Mouse (Mus musculus) heart, postnatal 25 days (tissue): ENCODE results near the gene Gm13694. TPM values are rescaled to one million over a fixed set of nuclear protein-coding genes. Genes with fewer than 3 reads are reported as not detected.
"Not testable (repeated sequence)": the region's sequence is repeated elsewhere in the genome, so short reads cannot be mapped to it uniquely, and the experiment has no call there.

Experiments used
- DNase-seq: peaks from one replicate; pipeline ENCODE4 v3.0.0; 2022; ENCODE audit warnings: low spot score
- intact Hi-C: fragments of 180-260 bp; cut with DNase I; formaldehyde crosslinking; loops from one replicate; pipeline ENCODE4 v1.15.1; 2025
- total RNA-seq, 2 experiments: library from RNA; stranded (reverse); gene quantifications; 2 replicates each; pipeline ENCODE4 v1.2.3; 2021

Gm13694 gene
- under 1 TPM; 0.67 to 0.68 TPM for total RNA-seq

GRCm38 (mm10) chr2:83978633-83979032 is at the start of gene Gm13694:
TSS of gene Gm13694 (plus strand) at chr2:83978933.
- not testable (repeated sequence) for DNase-seq

GRCm38 (mm10) chr2:83929478-83930088 is 49.1 kb upstream of the Gm13694 start:
- intact Hi-C loops = no loop called here
- no peak for DNase-seq

More at GRCm38 (mm10) chr2:83978633-83979032, at the start of gene Gm13694:
- intact Hi-C loops = not testable (repeated sequence)

- DNase-seq = no peak
- intact Hi-C loops = no loop called here
Measured at GRCm38 (mm10) chr2:83940931-83941361, 37.8 kb upstream of the Gm13694 start, which contains the start of gene Zswim2. TSS of gene Zswim2 (minus strand) at chr2:83941228.

GRCm38 (mm10) chr2:83941378-83941777 is 37.4 kb upstream of the Gm13694 start:
- intact Hi-C loops = no loop called here
- DNase-seq = no peak

- DNase-seq = no peak
- intact Hi-C loops = no loop called here
Measured at GRCm38 (mm10) chr2:83941792-83942191, 36.9 kb upstream of the Gm13694 start.

DNA sequence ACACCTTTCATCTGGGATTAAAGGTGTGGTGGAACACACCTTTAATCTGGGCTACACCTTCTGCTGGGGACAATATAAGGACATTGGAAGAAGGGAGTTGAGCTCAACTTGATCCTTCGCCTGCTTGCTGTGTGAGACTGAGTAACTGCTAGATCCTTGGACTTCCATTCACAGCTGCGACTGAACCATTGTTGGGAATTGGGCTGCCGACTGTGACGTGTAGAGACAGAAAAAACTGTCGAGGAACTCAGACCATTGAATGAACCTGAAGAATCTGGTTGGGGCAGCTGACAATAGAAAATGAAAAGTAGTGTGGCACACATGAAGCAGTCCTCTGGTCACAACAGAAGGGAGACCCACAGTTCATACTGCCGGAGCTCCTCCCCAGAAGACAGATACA is 23.3 kb upstream of the Gm13694 start, which contains the start of gene Gm13698:
TSS of gene Gm13698 (plus strand) at position 301 of the 400 bp plus-strand sequence.
- intact Hi-C loops = not testable (repeated sequence)

DNA sequence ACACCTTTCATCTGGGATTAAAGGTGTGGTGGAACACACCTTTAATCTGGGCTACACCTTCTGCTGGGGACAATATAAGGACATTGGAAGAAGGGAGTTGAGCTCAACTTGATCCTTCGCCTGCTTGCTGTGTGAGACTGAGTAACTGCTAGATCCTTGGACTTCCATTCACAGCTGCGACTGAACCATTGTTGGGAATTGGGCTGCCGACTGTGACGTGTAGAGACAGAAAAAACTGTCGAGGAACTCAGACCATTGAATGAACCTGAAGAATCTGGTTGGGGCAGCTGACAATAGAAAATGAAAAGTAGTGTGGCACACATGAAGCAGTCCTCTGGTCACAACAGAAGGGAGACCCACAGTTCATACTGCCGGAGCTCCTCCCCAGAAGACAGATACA is 17.5 kb upstream of the Gm13694 start, which contains the start of gene Gm13693:
TSS of gene Gm13693 (plus strand) at position 301 of the 400 bp plus-strand sequence.
- intact Hi-C loops, DNase-seq: not testable (repeated sequence)

More for the DNA sequence above, 23.3 kb upstream of the Gm13694 start, which contains the start of gene Gm13698:
- DNase-seq = not testable (repeated sequence)

GRCm38 (mm10) chr2:83967013-83967412 is 11.7 kb upstream of the Gm13694 start, which contains the start of gene Gm13695:
TSS of gene Gm13695 (plus strand) at chr2:83967313.
- intact Hi-C loops, DNase-seq: not testable (repeated sequence)

- intact Hi-C loops, DNase-seq: not testable (repeated sequence)
Measured at GRCm38 (mm10) chr2:83972823-83973222, 5.9 kb upstream of the Gm13694 start, which contains the start of gene Gm13696. TSS of gene Gm13696 (plus strand) at chr2:83973123.

DNA sequence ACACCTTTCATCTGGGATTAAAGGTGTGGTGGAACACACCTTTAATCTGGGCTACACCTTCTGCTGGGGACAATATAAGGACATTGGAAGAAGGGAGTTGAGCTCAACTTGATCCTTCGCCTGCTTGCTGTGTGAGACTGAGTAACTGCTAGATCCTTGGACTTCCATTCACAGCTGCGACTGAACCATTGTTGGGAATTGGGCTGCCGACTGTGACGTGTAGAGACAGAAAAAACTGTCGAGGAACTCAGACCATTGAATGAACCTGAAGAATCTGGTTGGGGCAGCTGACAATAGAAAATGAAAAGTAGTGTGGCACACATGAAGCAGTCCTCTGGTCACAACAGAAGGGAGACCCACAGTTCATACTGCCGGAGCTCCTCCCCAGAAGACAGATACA is 5.7 kb downstream of the Gm13694 start, which contains the start of gene Gm13697:
TSS of gene Gm13697 (plus strand) at position 301 of the 400 bp plus-strand sequence.
- intact Hi-C loops = not testable (repeated sequence)

GRCm38 (mm10) chr2:83990253-83990652 is 11.5 kb downstream of the Gm13694 start, which contains the start of gene Gm13691:
TSS of gene Gm13691 (plus strand) at chr2:83990553.
- DNase-seq, intact Hi-C loops: not testable (repeated sequence)

More for the DNA sequence above, 5.7 kb downstream of the Gm13694 start, which contains the start of gene Gm13697:
- DNase-seq = not testable (repeated sequence)

DNA sequence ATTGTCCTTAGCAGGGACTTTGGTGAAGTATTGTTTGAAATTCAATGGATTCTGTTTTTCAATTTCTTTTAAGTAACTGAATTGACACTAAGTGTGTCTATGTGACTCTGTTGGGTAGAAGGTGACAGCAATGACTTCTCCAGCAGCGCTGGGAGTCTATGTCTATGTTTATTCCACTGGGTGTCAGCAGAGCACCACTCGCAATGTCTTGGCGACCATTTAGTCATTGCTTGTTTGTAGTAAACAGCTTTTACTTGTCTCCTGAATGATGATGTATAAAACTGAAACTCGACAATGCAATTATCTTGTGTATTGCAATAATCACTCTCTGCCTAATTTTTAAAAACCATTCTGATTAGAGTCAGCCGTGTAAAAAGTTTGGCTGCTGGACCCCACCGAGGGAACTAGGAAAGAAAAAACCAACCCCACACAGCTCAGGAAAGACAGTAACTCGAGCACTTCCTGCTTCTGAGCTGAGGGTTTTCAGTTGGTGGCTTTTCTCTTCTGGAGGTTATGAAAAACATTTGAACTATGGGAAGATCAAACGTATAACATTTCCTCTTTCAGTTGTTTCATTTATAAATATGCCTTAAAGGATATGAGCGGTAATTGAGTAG is 15.0 kb downstream of the Gm13694 start:
- not testable (repeated sequence) for DNase-seq

GRCm38 (mm10) chr2:83994526-83994925 is 15.8 kb downstream of the Gm13694 start:
- DNase-seq, intact Hi-C loops: not testable (repeated sequence)

More for the DNA sequence above, 15.0 kb downstream of the Gm13694 start:
- intact Hi-C loops = not testable (repeated sequence)

- intact Hi-C loops = no loop called here
- DNase-seq = no peak
Measured at GRCm38 (mm10) chr2:84008913-84009312, 30.2 kb downstream of the Gm13694 start.

DNA sequence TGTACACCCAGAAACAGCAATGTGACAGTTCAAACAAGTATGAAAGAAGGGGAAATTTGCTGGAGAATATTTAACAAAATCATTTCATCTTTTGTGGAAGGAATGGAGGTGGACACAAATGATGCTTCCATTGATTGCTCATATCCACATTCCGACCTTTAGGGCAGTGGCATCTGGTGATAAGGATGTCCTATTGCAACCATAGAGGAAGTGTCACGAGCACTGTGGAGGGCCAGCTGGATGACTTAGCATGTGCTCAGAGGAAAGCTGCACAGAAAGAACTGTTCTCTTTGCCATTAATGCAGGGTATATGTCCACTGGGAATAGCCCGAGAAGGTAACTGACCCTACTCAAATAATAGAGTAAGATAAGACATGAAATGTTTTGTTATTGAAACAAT is 31.1 kb downstream of the Gm13694 start:
- intact Hi-C loops = no loop called here
- no peak for DNase-seq

- intact Hi-C loops = no loop called here
- DNase-seq = no peak
Measured at GRCm38 (mm10) chr2:84014572-84014971, 35.8 kb downstream of the Gm13694 start.

DNA sequence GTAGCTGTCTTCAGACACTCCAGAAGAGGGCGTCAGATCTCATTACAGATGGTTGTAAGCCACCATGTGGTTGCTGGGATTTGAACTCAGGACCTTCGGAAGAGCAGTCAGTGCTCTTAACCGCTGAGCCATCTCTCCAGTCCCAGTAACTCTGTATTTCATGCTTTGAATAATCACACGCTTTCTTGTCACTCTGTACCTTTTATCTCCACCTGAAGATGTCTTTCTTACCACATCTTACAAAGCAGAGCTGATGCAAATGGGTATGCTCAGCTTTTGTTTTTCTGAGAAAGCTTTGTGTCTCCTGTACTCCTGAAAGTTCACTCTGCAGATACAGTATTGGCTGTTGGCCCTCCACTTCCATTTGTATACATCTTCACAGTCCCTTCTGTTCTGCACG is 37.6 kb downstream of the Gm13694 start:
- DNase-seq, intact Hi-C loops: not testable (repeated sequence)

DNA sequence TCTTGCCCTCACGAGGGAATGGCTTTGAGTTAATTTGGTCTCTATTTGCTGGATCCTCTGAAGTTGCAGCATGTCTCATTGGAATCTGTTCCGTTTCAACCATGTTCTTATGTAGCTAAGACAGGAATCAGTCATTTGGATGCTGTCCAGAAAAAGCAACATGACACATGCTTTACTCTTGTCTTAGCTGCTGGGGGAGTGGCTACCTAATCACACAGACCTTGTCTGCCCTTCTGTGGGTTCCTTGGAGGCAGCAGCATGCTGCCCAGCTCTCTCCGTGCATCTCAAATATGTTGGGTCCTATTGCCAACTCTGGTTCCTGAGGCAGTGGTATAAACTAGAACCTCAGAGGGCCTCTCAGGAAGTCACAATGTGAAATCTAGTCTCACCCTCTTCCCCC is 39.6 kb downstream of the Gm13694 start:
- intact Hi-C loops = no loop called here
- DNase-seq = no peak

DNA sequence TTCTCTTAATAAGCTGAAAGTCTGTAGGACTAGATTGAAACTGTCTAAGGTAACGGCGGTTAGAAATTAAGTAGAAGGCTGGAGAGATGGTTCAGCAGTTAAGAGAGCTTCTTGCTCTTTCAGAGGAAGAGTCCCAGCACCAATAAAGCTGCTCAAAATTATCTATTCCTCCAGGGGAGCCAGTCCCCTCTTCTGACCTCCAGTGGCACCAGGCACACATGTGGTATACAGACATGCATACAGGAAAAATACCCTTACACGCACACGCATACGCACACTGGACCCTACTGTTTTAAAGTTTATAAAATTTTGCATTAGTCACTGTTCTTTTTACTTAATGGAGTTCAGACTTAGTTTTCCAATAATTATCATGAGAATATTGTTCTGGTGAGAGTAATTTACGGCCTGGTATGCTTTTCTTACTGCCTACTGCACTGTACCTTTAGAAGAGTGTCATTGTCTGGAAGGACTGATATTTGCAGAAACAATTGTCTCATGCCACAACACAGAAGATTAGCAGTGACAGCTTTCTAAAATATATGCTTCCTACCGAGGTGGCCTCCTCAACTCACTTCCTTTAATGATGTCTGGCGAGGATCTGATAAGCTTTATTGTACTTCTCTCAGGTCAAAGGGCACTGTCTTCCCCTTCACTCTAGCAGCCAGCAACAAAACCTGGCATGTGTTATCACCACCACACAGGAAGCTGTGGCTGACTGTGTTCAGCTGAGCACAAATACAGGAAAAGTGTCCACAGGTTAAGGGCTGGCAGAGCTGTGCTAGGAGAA is 41.0 kb downstream of the Gm13694 start:
- intact Hi-C loops = no loop called here

GRCm38 (mm10) chr2:84021930-84022329 is 43.2 kb downstream of the Gm13694 start:
- intact Hi-C loops = no loop called here
- DNase-seq = no peak

More for the DNA sequence above, 41.0 kb downstream of the Gm13694 start:
- no peak for DNase-seq
